Mouse (Mus musculus) heart, postnatal 10 days (tissue): ENCODE data around the gene Col11a1. TPM values are rescaled to one million over a fixed set of nuclear protein-coding genes. Genes with fewer than 3 reads are reported as not detected.

Experiments used
- DNase-seq, 2 experiments: peaks; one replicate each; pipeline ENCODE4 v3.0.0; 2021
- intact Hi-C: fragments of 180-260 bp; cut with DNase I; formaldehyde crosslinking; loops from one replicate; pipeline ENCODE4 v1.15.1; 2025
- total RNA-seq, 2 experiments: library from RNA; stranded (reverse); gene quantifications; 2 replicates each; pipeline ENCODE4 v1.2.3; 2021

Gene Col11a1
- 1 to 10 TPM; 1.2 to 1.3 TPM for total RNA-seq

DNA sequence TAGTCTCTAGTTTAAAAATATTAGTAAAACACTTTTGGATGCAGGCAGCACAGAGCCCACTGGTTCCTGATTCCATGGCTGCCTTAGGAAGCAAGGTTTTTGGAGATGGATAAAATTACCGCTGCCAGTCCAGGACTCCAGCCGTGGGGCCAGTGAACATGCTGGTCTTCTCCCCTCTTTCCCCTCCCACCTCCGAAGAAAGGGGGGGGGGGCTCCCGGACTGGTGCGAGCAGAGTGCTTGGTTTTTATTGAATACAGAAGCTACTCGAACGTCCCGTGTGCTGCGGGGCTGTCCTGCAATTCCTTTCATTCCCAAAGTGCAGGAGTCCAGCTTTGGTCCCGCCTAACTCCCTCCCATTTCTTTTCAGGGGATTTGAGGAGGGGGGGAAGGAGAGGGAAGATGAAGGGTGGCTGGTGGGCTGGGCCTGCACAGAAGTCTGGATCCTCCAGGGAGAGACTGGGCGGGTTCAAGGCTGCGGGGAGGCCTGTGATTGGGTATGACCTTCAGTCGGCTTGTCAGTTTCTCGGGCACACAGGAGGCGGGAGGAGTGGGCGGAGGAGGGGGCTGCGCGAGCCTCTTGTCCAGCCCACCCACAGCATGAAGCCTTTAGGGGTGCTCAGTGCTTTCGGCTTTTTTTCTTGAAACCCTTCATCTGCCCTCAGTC lies at the start of gene Col11a1:
Gene Col11a1, plus strand, starts transcription at position 570 of the 665 bp plus-strand sequence.
- DNase-seq = peak; percentile 51
- intact Hi-C loops = loop anchor here (2.0 kb wide), 1 partner anchor 379 kb away; no protein-coding TSS in a partner anchor

DNA sequence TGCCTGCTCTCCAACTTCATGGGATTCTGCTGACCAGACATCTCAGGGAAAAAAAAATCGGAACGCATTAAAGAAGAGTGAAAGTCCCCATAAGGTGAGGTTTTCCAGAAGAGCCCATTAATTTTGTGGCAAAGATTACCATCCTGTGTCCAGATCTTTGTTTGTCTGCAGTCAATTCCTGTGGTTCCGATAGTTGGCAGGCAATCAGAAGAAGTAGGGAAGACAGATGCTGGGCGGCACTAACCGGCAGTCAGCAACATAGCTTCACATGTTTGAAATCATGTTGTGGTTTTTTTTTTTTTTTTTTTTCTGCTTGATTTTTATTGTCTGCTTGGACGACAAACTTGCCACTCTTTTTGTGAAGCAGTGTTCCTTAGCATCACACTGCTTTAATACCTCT lies 39.4 kb upstream of the Col11a1 start:
- intact Hi-C loops = no loop called here

DNA sequence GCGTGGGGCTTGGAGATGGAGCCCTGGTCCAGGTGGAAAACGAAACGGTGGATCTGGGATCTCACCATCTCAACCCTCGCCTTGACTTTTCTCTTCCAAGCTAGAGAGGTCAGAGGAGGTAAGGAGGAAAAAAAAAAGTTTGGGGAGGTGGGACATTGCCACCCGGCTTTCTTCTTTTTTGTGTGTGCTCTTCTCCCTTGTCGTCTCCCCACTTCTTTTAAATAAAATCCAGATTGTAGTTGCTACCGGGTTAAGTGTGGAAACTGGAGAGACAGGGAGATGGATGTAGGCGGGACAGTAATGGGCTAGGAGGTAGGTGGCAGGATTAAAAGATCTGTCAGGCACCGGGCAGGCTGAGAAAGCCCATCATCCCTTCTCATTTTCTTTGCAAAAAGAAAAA lies 546 bp downstream of the Col11a1 start:
- no peak for DNase-seq
- intact Hi-C loops = loop anchor here (2.0 kb wide), 1 partner anchor 380 kb away; no protein-coding TSS in a partner anchor

More for the DNA sequence above, 39.4 kb upstream of the Col11a1 start:
- DNase-seq = no peak

DNA sequence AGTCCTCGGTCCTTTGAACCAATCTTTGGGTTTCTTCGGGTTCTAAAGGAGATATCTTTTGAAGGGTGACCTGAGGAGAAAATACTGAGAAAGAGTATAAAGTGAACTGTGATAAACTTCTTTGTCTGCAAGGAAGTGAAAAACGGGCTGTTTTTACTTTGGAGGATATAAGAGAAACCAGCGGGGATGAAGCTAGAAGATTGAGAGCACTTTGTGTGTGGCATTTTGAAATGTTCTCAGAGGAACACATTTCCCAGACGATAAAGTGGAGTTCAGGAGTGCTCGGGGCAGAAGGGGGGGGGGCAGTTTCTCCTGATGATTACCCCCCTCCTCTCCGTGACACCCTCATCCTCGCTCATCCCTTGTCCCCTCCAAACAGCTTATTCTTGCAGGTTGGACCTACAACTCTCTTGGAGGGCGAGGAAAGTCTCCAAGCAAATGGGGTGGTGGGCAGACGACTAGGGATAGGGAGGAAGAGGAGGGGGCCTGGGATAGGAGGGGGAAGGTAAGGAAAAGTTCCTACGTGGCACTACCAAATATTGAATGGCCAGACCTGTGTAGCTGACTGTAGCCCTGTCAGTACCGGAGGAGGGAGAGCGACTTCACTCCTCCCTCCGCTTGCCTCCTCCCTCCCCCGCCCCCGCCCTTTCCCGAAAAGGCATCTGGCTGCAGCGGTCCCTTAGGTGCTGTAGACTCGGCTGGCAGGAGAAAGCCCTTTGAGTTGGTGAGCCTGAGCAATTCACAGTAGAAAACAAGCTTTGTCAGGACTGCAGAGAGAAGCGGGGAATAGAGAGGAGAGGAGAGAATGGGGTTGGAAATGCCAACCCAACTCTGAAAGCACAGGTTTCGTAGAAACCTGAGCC lies 1.2 kb downstream of the Col11a1 start:
- intact Hi-C loops = loop anchor here (2.0 kb wide), 2 partner anchors 337 to 381 kb away; no protein-coding TSS in a partner anchor

DNA sequence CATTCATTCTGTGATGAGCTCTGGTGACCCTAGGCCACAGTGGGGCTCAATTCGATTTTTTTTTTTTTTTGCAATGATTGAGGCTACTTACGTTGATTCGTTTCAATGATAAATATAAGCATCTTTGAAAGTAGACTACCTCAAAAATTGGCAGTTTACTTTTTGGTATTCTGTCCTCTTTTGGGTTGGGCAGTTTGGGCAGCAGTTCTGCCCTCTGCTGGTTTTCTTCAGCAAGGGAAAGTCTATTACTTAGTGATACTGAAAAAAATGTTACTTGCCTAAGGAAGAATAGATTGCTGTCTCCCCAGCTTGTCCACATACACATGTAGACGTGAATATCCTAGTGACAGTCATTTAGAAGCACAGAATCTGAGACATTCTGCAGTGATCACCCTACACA lies 2.0 kb downstream of the Col11a1 start:
- intact Hi-C loops = loop anchor here (2.0 kb wide), 1 partner anchor 338 kb away; no protein-coding TSS in a partner anchor
- peak; percentile 5 to 17 for DNase-seq

More for the DNA sequence above, 1.2 kb downstream of the Col11a1 start:
- DNase-seq = peak; percentile 8 to 9

DNA sequence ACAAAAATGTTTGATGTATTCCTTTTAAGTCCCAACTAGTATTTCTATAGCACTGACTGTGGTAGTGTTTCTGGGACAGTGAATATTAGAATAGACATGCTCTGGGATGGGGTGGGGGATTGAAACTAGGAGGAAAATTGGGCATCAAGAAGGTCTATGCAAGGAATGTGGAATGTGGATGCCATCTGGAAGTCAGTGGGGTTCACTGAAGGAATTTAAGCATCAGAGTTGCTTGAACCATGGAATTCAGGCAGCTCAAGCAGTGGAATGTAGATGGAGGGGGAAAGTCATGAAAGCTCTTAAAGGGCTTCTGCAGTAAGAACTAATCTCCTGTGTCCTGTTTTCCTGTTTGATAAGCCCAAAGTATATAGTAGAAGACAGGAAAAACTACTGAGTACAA lies 22.1 kb downstream of the Col11a1 start:
- intact Hi-C loops = no loop called here
- no peak for DNase-seq

DNA sequence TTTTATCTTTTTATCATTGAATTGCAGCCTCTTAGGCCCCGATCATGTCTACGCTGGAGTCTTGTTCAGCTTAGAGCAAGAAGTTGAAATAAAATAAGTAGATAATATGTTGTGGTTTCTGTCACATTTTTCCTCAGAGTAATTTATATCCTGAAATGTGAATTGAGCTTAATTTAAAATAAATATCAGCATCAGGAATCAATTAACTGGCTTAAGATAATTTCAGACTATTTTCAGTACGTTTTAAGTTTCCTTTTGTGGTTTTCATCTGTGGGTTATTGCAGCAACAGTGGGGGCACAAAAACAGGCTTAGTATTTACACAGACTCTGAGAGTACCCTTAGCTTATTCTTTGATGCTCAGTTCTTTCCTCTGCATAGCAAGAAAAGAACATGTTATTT lies 23.2 kb downstream of the Col11a1 start:
- DNase-seq = no peak
- intact Hi-C loops = no loop called here

DNA sequence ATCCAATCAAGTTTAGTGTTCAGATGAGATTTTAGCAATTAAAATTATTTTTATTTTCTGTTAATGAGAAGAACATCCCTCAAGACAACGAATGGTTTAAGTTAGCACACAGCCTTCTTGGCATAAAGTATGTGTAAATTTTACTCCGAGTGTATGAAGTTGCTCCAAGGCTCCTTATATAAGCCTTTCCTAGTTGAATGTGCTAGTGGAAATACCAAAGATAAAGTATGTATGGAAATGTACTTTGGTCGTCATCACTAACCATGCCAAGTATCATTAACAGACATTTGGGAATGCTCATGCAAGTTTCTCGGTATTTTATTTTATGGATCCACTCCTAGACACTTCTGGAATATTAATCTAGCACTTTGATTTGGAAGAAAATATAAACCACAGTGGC lies 34.8 kb downstream of the Col11a1 start:
- no peak for DNase-seq
- intact Hi-C loops = no loop called here

DNA sequence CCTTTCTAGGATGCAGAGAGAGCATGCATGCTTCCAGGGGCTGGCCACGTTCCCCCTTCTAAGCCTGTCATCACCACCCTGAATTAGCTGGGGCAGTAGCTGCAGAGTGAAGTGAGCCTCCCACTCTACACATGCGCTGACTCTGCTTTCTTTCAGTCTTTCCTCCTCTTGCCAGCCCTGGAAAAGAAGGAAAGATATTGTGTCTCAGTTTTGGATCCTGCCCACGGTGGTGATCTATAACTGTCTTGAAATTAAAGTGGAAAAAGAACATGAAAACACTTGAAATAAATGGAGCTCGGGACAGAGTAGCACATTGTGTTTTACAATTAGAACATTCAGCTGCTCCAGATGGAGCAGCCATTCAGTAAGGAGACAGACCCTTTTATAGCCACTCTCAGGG lies 35.2 kb downstream of the Col11a1 start:
- peak; percentile 6 to 8 for DNase-seq
- intact Hi-C loops = no loop called here

DNA sequence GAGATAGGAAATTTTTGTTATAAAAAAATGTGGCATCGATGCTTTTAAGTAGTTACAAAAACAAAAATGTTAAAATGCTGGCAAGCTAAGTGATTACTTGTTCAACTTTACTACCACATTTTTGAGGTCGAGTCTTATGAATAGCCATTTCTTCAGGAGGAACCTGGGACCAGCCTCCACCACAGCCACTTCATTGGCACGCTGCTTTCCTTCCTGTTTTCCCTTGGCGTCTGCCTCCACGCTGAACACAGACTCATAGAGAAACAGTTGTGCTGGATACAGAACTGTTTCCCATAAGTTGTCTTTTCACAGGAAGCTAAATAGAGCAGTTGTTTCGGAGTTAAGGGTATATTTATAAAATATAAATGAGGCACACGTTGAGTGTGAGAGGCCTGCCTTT lies 69.0 kb downstream of the Col11a1 start:
- DNase-seq = no peak
- intact Hi-C loops = no loop called here

DNA sequence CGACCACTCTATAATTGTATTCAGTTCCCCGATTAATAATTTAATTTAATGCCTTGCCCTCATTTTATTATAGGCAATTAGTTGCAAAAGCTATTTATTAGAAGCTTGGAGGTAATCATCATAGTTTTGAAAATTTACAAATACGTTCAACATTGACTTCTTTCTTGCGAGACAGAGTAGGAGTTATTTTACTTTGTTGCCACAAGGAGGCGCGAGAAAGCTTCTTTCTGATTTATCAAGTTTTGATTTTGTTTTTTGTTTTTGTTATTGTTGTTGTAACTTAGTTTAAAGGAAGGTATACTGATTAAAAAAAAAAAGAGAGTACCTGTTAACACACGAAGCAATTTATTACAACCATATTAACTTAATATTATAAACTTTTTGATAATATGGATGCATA lies 76.8 kb downstream of the Col11a1 start:
- DNase-seq = peak in 1 of 2 experiments; percentile 3
- intact Hi-C loops = no loop called here

DNA sequence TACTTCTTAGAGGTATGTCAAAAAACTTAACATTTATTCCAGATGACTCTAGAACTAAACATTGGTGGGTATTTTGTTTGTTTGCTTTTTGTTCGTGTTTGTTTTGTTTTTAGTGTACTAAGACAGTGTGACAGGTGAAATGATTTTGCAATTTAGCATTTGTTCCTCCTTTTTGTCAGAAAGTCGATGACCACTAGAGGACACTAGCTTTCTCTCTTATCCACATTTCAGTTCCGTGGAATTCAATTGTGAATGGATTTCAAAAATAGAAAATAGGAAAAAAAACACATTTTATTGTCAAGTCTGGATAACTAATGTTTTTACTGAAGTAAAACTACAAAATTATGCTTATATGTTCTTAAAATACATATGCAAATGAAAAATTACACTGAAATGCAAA lies 116.8 kb downstream of the Col11a1 start:
- intact Hi-C loops = no loop called here
- no peak for DNase-seq

DNA sequence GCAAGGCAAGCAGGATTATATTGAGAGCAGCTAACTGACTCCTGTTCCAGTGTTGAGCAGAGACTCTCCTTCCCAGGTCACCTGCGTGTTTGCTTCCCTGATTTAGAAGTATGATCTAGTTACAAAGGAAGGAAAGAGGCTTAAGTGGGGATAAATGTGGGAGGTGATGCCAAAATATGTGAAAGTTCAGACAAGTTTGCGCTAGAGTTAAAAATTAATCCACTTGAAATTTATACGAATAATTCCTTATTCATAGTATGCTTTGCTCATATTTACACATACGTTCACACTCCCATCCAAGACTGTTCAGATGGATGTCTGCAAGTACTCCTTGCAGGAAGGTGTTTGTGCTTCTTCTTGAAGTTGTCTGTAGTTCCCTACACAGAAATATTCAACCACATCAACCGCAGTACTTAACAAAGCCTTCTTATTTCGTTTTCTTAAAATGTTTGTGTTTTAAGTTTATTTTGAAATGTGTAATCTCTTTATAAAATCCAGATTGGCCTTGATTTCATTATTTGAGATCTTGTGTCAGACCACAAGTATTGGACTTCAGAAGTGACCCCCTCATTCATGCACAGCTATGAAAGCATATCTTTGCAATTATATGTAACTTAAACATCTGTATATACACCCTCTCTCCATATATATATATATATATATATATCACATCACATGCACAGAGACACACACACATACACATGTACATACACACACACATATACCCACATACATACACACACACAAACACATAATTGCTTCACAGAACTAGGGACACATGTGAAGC lies 167.8 kb downstream of the Col11a1 start:
- no peak for DNase-seq
- intact Hi-C loops = no loop called here

DNA sequence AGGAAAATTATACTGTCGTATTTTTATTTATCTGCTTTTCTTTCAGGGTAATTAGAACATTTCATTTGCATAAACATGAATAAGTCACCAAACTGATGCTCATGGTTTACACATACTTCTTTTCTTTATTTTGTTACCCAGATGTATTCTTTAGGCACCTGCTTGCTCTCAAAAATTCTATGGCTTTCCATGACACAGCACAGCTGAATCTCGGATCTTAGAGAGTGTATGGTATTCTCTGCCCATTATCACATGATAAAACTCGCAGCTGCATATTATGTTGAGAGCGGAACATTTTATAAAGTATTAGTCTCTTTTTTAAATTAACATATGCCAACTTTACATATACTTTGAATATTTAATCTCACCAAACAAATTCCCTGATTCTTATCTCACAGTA lies 181.9 kb downstream of the Col11a1 start:
- no peak for DNase-seq
- intact Hi-C loops = no loop called here

DNA sequence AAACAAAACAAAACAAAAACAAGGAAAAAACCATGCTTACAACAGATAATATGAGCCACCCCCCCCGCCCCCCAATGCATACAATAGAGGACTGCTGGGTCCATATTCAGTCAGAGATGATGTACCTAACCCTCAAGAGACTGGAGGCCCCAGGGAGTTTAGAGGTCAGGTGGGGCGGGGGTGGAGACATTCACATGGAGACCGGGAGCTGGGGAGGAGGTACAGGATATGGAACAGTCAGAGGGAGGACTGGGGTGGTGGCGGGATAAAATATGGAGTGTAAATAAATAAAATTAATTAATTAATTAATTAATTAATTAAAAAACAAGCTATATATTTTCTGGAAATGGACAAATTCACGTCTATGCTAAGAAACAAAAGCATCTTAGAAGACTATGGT lies 185.8 kb downstream of the Col11a1 start:
- no peak for DNase-seq
- intact Hi-C loops = no loop called here

DNA sequence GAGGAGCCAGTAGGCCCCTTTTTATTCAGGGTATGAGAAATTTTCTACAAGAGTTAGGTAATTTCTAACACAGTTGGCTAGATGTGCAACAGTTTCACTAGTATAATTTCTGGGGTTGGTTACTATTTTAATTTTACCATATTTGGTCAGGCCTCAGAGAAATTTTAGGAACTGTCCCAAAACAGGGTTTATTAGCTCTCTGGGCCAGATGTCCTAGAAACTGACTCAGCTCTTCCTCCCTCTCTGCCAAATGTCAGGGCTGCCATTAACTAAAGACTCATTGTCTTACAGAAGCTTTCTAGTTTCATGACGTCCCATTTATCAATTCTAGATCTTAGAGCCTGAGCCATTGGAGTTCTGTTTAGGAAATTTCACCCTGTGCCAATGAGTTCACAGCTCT lies 199.2 kb downstream of the Col11a1 start:
- intact Hi-C loops = no loop called here
- peak; percentile 31 to 32 for DNase-seq
